Comparison of ENCODE assay signal across 8 mouse cellular contexts in the genomic region with DNA sequence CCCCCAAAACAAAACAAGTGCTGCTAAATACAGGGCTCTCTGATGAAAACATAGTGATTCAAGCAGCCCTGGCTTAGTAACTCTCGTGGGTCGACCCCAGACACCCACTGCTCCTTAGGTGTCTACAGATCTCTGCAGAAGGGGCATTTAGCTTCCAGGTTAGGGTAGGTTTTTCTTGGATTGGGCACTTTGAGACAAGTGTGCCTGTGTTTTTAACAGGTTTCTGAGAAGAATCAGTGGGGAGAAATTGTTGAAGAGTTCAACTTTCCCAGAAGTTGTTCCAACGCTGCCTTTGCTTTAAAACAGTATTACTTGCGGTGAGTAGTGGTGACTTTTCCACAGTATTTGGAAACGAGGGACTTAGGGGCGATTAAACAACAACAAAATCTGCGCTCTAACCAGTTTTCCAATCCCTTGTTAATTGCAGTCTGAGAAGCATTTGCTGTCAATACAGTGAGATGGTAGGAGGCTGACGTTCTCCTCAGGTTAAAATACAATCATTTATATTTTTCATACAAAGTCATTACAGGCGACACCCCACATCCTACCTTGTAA. TPM values are rescaled to one million over a fixed set of nuclear protein-coding genes. Genes with fewer than 3 reads are reported as not detected.
A peak's percentile ranks its signal among the peaks of the same experiment; 100 is the strongest.
DNase-seq lines count a peak whose midpoint lies in the region; ATAC-seq and TF ChIP-seq lines count a peak whose summit lies in the region.

No protein-coding gene starts in this region.

- no peak for TF ChIP-seq POLR2A in cerebellum, adult 2 months (IDR thresholded peaks at IDR 0.05; ENCODE audit: borderline replicate concordance, insufficient read depth, low read length)

- H3K4me3 ChIP-seq in cerebellum, adult 2 months (replicated peaks; ENCODE audit: insufficient read depth, low read depth, low read length), result peak overlapping the region; percentile 75
- H3K4me3 ChIP-seq in liver, embryonic 13.5 days (replicated peaks), result peak overlapping the region; percentile 92

- peak overlapping the region; percentile 98 for H3K9ac ChIP-seq in liver, embryonic 13.5 days

- peak overlapping the region; percentile 79 for H3K27ac ChIP-seq in cerebellum, adult 2 months (ENCODE audit: insufficient read depth, low read length)
- H3K27ac ChIP-seq in liver, embryonic 13.5 days, result peak overlapping the region; percentile 98

- WGBS in cerebellum, adult 2 months, result 5% methylated on average over 9 of the region's 9 CpGs
- 11% methylated on average over 9 of the region's 9 CpGs for WGBS in liver, embryonic 13.5 days (ENCODE audit: insufficient replicate concordance)

- 0 out of 2 replicates have a peak, but pooled peaks cover 10% of the 10 kb centered on the region for H3K36me3 ChIP-seq in liver, embryonic 13.5 days

- ATAC-seq in liver, embryonic 13.5 days (ENCODE audit: low read depth), result no peak

- TF ChIP-seq CTCF in cerebellum, adult 2 months (IDR thresholded peaks at IDR 0.05; ENCODE audit: borderline replicate concordance, insufficient read depth, low read depth, low read length), result no peak

- peak in 1 of 2 experiments; percentile 18 for DNase-seq in cerebellum, adult 2 months
- DNase-seq in cerebellum, postnatal 25 days, result no peak
- peak; percentile 43 for DNase-seq in thymus, postnatal 25 days
- DNase-seq in thymus, adult 18-20 months, result no peak
- DNase-seq in liver, embryonic 13.5 days, result no peak
- DNase-seq in left cerebral cortex, adult 18-20 months (ENCODE audit: low spot score in 2 of 2), result no peak
- no peak for DNase-seq in thymus, postnatal 4 days
- no peak for DNase-seq in yolk sac, embryonic 10.5 days (ENCODE audit: low spot score)

- H3K4me2 ChIP-seq in liver, embryonic 13.5 days, result peak overlapping the region; percentile 90

- no peaks in the 10 kb centered on the region for H3K27me3 ChIP-seq in cerebellum, adult 2 months (ENCODE audit: control insufficient read depth, insufficient read depth, low read length)
- H3K27me3 ChIP-seq in liver, embryonic 13.5 days, result no peaks in the 10 kb centered on the region

- no peaks in the 10 kb centered on the region for H3K4me1 ChIP-seq in cerebellum, adult 2 months (ENCODE audit: control insufficient read depth, insufficient read depth, low read length)
- peaks cover 44% of the 10 kb centered on the region for H3K4me1 ChIP-seq in liver, embryonic 13.5 days (replicated peaks)

- no peaks in the 10 kb centered on the region for H3K9me3 ChIP-seq in liver, embryonic 13.5 days (replicated peaks)

RNA-seq across cellular contexts. Expression of gene Arid2, which starts 1.6 kb away (rescaled TPM):
- polyA plus RNA-seq in cerebellum, adult 2 months (2012; rRNA removed), result 17.6 and 18.1 TPM in 2 replicates
- 7.9 and 9.6 TPM in 2 replicates for polyA plus RNA-seq in liver, embryonic 13.5 days (2015; fragmentation: Nextera tagmentation; extraction: Ambion mirVana)
- total RNA-seq in left cerebral cortex, adult 18-20 months (2021), result 10 to 100 TPM; 30.8 to 31.0 TPM
